In the genomic region with DNA sequence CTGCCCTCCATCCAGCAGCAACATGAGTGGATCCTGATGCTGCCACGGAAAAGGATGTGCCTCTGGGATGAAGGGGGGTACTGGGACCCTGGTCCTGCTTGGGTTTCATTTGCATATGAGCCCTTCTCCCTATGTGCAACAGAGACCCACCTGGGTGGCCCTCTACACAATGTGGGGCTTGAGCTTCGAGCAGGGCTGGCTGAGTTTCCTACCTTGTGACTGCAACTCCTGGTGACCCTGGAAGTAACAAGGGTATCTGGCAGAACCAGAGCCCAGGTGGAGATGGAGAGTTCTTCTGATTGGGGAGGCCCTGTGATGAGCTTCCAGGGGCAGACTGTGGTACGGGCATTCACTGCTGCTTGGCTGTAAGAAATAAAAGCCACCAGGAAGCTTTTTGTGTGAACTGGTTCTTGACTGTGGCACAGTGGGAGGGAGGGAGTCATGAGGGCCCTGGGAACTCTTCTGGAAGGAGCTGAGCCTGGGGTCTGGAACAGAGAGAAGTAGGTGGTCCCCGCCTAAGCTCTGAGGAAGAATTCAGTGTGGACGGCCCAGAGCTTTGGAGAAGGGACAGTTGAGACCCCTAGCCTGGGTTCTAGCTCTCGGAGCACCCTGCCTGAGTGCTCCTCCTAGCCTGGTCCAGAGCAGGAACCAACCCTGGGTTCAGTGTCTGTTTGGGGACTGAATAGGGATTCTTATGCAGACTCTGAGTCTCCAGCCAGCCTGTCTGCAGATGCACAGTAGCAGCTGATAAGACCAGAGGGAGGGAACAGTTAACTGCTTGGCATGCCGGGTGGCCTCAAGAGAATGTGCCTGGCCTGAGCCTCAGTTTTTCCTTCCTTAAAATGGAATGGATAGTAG, we compare ENCODE assay signal across 9 mouse cellular contexts. TPM values are rescaled to one million over a fixed set of nuclear protein-coding genes. Genes with fewer than 3 reads are reported as not detected.
A peak's percentile ranks its signal among the peaks of the same experiment; 100 is the strongest.
DNase-seq lines count a peak whose midpoint lies in the region; ATAC-seq and TF ChIP-seq lines count a peak whose summit lies in the region.
"Had no signal": no experiment of that assay in that cellular context is flagged by ENCODE, and none has a peak within 500 bp of the region (broad histone marks: within the 10 kb centered on the region; RNA-seq: fewer than 3 reads in every experiment).

No protein-coding gene starts in this region.

- in situ Hi-C loops in Patski (cut with MboI; ENCODE audit: low pct_unique_long_range_greater_than_20kb): no loop called here

- peaks cover 37% of the 10 kb centered on the region for H3K4me1 ChIP-seq in embryonic facial prominence, embryonic 15.5 days
- peaks cover 54% of the 10 kb centered on the region for H3K4me1 ChIP-seq in liver, embryonic 13.5 days (replicated peaks)
- no peaks in the 10 kb centered on the region for H3K4me1 ChIP-seq in forebrain, embryonic 14.5 days (ENCODE audit: control insufficient read depth, insufficient read depth, low read length)

- H3K4me3 ChIP-seq in embryonic facial prominence, embryonic 15.5 days (replicated peaks): no peak overlapping the region
- H3K4me3 ChIP-seq in liver, embryonic 13.5 days (replicated peaks): no peak overlapping the region
- H3K4me3 ChIP-seq in forebrain, embryonic 14.5 days (ENCODE audit: low read depth, low read length): no peak overlapping the region

- H3K4me2 ChIP-seq in embryonic facial prominence, embryonic 15.5 days (replicated peaks): no peak overlapping the region
- H3K4me2 ChIP-seq in liver, embryonic 13.5 days: no peak overlapping the region
- H3K4me2 ChIP-seq in forebrain, embryonic 14.5 days (ENCODE audit: low read length): no peak overlapping the region

- WGBS in embryonic facial prominence, embryonic 15.5 days: 75% methylated on average over 7 of the region's 7 CpGs
- WGBS in liver, embryonic 13.5 days (ENCODE audit: insufficient replicate concordance): 41% methylated on average over 7 of the region's 7 CpGs
- 69% methylated on average over 7 of the region's 7 CpGs for WGBS in forebrain, embryonic 14.5 days

- POLR2A ChIA-PET in Patski (lab: Charles Lee): no interaction called here

- no peak overlapping the region for H3K9ac ChIP-seq in embryonic facial prominence, embryonic 15.5 days
- H3K9ac ChIP-seq in liver, embryonic 13.5 days: peak overlapping the region; percentile 26; the same call in 1 of the 2 replicates
- no peak overlapping the region for H3K9ac ChIP-seq in forebrain, embryonic 14.5 days (ENCODE audit: low read length)

- H3K9me3 ChIP-seq in embryonic facial prominence, embryonic 15.5 days (replicated peaks): no peaks in the 10 kb centered on the region
- no peaks in the 10 kb centered on the region for H3K9me3 ChIP-seq in liver, embryonic 13.5 days (replicated peaks)
- no peaks in the 10 kb centered on the region for H3K9me3 ChIP-seq in forebrain, embryonic 14.5 days (replicated peaks; ENCODE audit: control insufficient read depth, low read length)

- peak; percentile 33 for DNase-seq in kidney, postnatal 10 days
- DNase-seq in kidney, postnatal 25 days: no peak
- DNase-seq in Patski (ENCODE audit: low read depth, low spot score): no peak
- no peak for DNase-seq in liver, embryonic 13.5 days
- no peak for DNase-seq in right cerebral cortex, postnatal 4 days
- DNase-seq in forebrain, embryonic 14.5 days (ENCODE audit: low spot score): no peak
- DNase-seq: midbrain, embryonic 14.5 days; thymus, postnatal 4 days had no signal

- H3K27me3 ChIP-seq in Patski: no peaks in the 10 kb centered on the region
- no peaks in the 10 kb centered on the region for H3K27me3 ChIP-seq in embryonic facial prominence, embryonic 15.5 days
- no peaks in the 10 kb centered on the region for H3K27me3 ChIP-seq in liver, embryonic 13.5 days
- H3K27me3 ChIP-seq in forebrain, embryonic 14.5 days (replicated peaks; ENCODE audit: control insufficient read depth, insufficient read depth, low read length): no peaks in the 10 kb centered on the region

- peak overlapping the region; percentile 23; the same call in 1 of the 2 replicates for H3K27ac ChIP-seq in embryonic facial prominence, embryonic 15.5 days (replicated peaks)
- H3K27ac ChIP-seq in liver, embryonic 13.5 days: peak overlapping the region; percentile 64
- no peak overlapping the region for H3K27ac ChIP-seq in forebrain, embryonic 14.5 days (ENCODE audit: low read depth, low read length)

- H3K36me3 ChIP-seq in embryonic facial prominence, embryonic 15.5 days: no peaks in the 10 kb centered on the region
- no peaks in the 10 kb centered on the region for H3K36me3 ChIP-seq in liver, embryonic 13.5 days
- no peaks in the 10 kb centered on the region for H3K36me3 ChIP-seq in forebrain, embryonic 14.5 days (ENCODE audit: control insufficient read depth, insufficient read depth, low read length)

- ATAC-seq in Patski: peak; percentile 15
- ATAC-seq in embryonic facial prominence, embryonic 15.5 days (ENCODE audit: insufficient number of reproducible peaks, low FRiP score, low TSS enrichment, low read depth): no peak
- peak; percentile 60 for ATAC-seq in liver, embryonic 13.5 days (ENCODE audit: low read depth)
- ATAC-seq in forebrain, embryonic 14.5 days: no peak

- TF ChIP-seq CTCF in Patski (IDR thresholded peaks at IDR 0.05): no peak

- CTCF ChIA-PET in Patski (lab: Charles Lee): interaction anchor here (0.9 to 1.4 kb wide), 2 partner anchors 62 to 98 kb away, joined by 3 to 4 read pairs; no protein-coding TSS in a partner anchor

RNA-seq across cellular contexts. Expression of a gene that starts 1.0 kb away (rescaled TPM):
- polyA plus RNA-seq in Patski (2021): 0.50 TPM
- polyA plus RNA-seq in embryonic facial prominence, embryonic 15.5 days (2015; fragmentation: Nextera tagmentation; extraction: Ambion mirVana): 0.99 and 1.2 TPM in 2 replicates
- polyA plus RNA-seq in liver, embryonic 13.5 days (2015; fragmentation: Nextera tagmentation; extraction: Ambion mirVana): 0.09 and 0.17 TPM in 2 replicates
- polyA plus RNA-seq in forebrain, embryonic 14.5 days (2014; fragmentation: Nextera tagmentation; extraction: Ambion mirVana): 0.36 and 0.45 TPM in 2 replicates

RNA-seq across cellular contexts. Expression of a gene that starts 1.9 kb away (rescaled TPM):
- 0.12 TPM for polyA plus RNA-seq in Patski (2021)
- polyA plus RNA-seq in embryonic facial prominence, embryonic 15.5 days (2015; fragmentation: Nextera tagmentation; extraction: Ambion mirVana): 0.09 and 0.31 TPM in 2 replicates
- not detected in 2 replicates for polyA plus RNA-seq in liver, embryonic 13.5 days (2015; fragmentation: Nextera tagmentation; extraction: Ambion mirVana)
- 0.06 TPM in 1 of 2 replicates, not detected in the other for polyA plus RNA-seq in forebrain, embryonic 14.5 days (2014; fragmentation: Nextera tagmentation; extraction: Ambion mirVana)
- polyA plus RNA-seq: midbrain, embryonic 14.5 days had no signal

RNA-seq across cellular contexts. Expression of a gene that starts 17.9 kb away (rescaled TPM):
- polyA plus RNA-seq in Patski (2021): not detected
- not detected in 2 replicates for polyA plus RNA-seq in embryonic facial prominence, embryonic 15.5 days (2015; fragmentation: Nextera tagmentation; extraction: Ambion mirVana)
- polyA plus RNA-seq in liver, embryonic 13.5 days (2015; fragmentation: Nextera tagmentation; extraction: Ambion mirVana): not detected in 2 replicates
- polyA plus RNA-seq in forebrain, embryonic 14.5 days (2014; fragmentation: Nextera tagmentation; extraction: Ambion mirVana): not detected in 2 replicates
- polyA plus RNA-seq: midbrain, embryonic 14.5 days had no signal

RNA-seq across cellular contexts. Expression of a gene that starts 27.3 kb away (rescaled TPM):
- polyA plus RNA-seq in Patski (2021): not detected
- not detected in 2 replicates for polyA plus RNA-seq in embryonic facial prominence, embryonic 15.5 days (2015; fragmentation: Nextera tagmentation; extraction: Ambion mirVana)
- not detected in 2 replicates for polyA plus RNA-seq in liver, embryonic 13.5 days (2015; fragmentation: Nextera tagmentation; extraction: Ambion mirVana)
- polyA plus RNA-seq in forebrain, embryonic 14.5 days (2014; fragmentation: Nextera tagmentation; extraction: Ambion mirVana): not detected in 2 replicates
- polyA plus RNA-seq: midbrain, embryonic 14.5 days had no signal

RNA-seq across cellular contexts. Expression of a gene that starts 42.9 kb away (rescaled TPM):
- not detected for polyA plus RNA-seq in Patski (2021)
- polyA plus RNA-seq in embryonic facial prominence, embryonic 15.5 days (2015; fragmentation: Nextera tagmentation; extraction: Ambion mirVana): not detected in 2 replicates
- not detected in 2 replicates for polyA plus RNA-seq in liver, embryonic 13.5 days (2015; fragmentation: Nextera tagmentation; extraction: Ambion mirVana)
- not detected in 2 replicates for polyA plus RNA-seq in forebrain, embryonic 14.5 days (2014; fragmentation: Nextera tagmentation; extraction: Ambion mirVana)
- polyA plus RNA-seq: midbrain, embryonic 14.5 days had no signal

Comparison
In these comparisons a context has a peak if more than half of its experiments do, and no peak if none do; other contexts are left out.
1. ATAC-seq: peak in Patski (single experiment) and liver, embryonic 13.5 days (single experiment); none in embryonic facial prominence, embryonic 15.5 days (single experiment) and forebrain, embryonic 14.5 days (single experiment).